Mouse (Mus musculus) urinary bladder, adult 2 months (tissue): Measurements from ENCODE around the gene Gpr179. TPM values are rescaled to one million over a fixed set of nuclear protein-coding genes. Genes with fewer than 3 reads are reported as not detected.
A peak's percentile ranks its signal among the peaks of the same experiment; 100 is the strongest.
"Not testable (repeated sequence)": the region's sequence is repeated elsewhere in the genome, so short reads cannot be mapped to it uniquely, and the experiment has no call there.

ENCODE experiments used
- DNase-seq: peaks from one replicate; pipeline ENCODE4 v3.0.0; 2022; ENCODE audit warnings: low spot score
- polyA plus RNA-seq: library from polyadenylated mRNA; depleted of rRNA; stranded (reverse); fragments of >200 nt; gene quantifications from 2 replicates; pipeline ENCODE4 v1.2.3, GENCODE M21; 2012

Gene Gpr179
- polyA plus RNA-seq, 1 experiment = 0.11 TPM

GRCm38 (mm10) chr11:97321197-97321596, 30.7 kb downstream of the Gpr179 start:
- no peak for DNase-seq

DNA sequence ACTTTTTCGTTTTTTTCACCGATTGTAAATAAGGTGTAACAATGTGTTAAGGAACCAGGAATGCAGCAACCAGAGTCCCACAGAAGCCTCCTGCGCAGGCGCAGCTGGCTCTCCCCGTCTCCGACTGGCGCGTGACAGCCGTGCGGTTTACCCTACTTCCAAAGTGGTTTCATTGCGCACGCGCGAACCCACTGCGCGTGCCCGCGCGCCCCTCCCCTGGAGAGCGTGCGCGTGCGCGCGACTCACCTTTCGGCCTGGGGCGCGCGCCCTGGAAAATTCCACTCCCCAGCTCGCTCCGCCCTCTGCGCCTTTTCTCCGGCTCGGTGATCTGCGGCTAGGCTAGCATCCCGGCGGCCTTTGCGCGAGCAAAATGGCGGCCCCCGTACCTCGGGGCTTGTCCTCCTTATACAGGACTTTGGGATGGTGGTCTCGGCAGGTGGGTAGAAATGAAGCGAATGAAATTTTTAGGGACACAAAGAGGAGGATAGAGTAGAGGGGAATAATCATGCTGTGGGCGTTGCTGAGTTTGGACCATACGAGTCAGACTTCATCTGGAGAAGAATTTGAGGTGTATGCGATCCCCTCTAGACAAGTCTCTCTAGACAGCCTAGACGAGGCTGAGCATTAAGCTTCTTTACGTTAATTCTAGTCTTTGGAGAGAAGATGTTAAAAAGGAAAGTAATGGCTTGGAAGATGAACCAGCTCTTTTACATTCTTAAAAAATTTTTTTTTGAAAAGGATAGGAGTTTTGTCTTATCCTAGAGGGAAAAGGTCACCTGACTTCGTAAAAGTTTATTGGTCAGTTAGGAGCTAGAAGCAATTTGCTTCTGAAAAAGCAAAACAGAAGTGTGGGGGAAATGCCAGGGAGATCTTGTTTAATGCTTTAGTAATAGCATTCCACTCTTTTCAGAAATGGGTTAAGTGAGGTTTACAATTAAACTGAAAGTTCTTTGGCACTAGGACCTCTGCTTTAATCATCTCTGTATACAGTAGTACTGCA, 36.1 kb downstream of the Gpr179 start, which contains the start of gene Mrpl45:
TSS of gene Mrpl45 (plus strand) at position 213 of the 1,000 bp plus-strand sequence.
- DNase-seq = peak; percentile 97

DNA sequence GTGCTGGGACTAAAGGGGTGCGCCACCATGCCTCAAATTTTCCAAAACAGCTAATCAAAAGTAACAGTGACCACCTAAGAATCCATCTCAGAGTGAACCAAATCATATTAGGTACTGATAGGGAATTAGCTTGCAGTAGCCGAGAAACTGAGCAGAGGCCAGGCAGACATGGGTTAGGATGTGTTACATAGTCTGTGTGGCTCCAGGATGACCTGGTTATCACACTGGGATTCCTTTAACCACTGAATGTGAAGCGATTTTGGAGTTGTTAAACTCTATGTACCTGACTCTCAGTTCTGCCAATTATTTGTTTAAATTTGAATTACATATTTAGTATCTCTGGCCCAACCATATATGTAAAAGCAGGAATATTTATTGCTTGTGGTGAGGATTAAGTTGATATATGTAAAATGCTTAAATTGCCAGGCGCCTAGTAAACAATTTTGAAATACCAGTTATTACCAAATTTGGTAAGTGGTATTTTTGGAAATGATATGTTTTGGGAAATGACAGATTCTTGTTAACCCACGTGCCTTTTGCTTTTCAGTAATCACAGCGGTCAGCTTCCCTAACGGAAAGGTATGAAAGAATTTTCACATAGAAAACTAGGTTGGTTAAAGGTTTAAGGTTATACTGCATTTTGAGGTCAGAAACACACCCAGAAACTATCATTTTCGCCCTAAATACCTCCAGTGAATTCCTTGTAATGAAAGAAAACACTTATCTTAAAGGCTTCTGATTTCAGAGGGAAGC, 37.0 kb downstream of the Gpr179 start:
- DNase-seq = no peak

- no peak for DNase-seq
Measured at GRCm38 (mm10) chr11:97314110-97314509, 37.8 kb downstream of the Gpr179 start.

DNA sequence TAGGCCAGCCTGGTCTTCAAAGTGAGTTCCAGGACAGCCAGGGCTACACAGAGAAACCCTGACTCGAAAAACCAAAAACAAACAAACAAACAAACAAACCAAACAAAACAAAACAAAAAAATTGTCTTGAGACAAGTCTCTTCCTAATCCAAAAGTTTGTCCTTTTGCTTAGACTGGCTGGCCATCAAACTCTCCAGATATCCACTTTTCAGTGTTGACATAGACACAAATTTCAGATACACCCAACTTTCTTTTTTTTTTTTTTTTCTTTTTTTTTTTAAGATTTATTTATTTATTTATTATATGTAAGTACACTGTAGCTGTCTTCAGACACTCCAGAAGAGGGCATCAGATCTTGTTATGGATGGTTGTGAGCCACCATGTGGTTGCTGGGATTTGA, 39.0 kb downstream of the Gpr179 start:
- not testable (repeated sequence) for DNase-seq

- no peak for DNase-seq
Measured at GRCm38 (mm10) chr11:97310895-97311631, 40.8 kb downstream of the Gpr179 start.

- DNase-seq = peak; percentile 45
Measured at GRCm38 (mm10) chr11:97309911-97310571, 41.8 kb downstream of the Gpr179 start.

DNA sequence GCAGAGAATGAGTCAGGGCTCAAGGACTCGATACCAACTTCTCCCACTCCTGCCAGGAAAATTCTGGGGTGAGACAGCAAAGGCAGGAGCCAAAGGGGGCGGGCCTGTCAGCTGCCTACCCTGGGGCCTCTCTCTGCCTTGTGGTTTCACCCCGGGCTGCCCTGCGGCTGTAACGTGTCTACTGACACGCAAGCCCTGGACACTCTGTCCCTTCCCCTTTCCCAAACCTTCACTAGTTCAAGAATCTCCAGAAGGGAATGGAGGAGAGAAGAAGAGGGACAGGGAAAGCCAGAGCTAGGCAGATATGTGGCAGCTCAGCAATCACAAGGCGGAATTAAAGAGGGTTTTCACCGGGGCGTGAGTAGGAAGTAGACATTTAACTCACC, 42.4 kb downstream of the Gpr179 start:
- peak; percentile 63 for DNase-seq

GRCm38 (mm10) chr11:97308806-97309450, 42.9 kb downstream of the Gpr179 start:
- DNase-seq = no peak

GRCm38 (mm10) chr11:97307294-97308069, 44.4 kb downstream of the Gpr179 start:
- no peak for DNase-seq

DNA sequence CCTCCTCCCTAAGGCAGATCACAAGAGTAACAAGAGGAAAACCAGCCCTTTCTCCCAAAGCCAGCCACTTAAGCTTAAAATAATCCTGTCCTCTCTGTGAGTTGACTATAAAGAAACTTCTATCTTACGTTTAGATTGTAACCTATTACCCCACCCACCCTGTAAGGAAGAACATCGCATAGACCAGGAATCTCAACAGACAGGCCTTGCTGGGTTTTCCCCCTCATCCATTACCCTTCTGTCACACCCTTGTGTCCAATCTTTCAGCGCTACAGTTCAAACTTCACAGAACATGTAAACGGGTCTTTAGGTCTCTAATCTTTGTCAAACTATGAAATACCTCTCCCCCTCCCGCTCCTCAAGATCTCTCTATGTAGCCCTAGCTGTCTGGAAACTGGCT, 47.2 kb downstream of the Gpr179 start:
- DNase-seq = no peak

- no peak for DNase-seq
Measured at GRCm38 (mm10) chr11:97302231-97302781, 49.6 kb downstream of the Gpr179 start.

GRCm38 (mm10) chr11:97301406-97301805, 50.5 kb downstream of the Gpr179 start:
- no peak for DNase-seq

DNA sequence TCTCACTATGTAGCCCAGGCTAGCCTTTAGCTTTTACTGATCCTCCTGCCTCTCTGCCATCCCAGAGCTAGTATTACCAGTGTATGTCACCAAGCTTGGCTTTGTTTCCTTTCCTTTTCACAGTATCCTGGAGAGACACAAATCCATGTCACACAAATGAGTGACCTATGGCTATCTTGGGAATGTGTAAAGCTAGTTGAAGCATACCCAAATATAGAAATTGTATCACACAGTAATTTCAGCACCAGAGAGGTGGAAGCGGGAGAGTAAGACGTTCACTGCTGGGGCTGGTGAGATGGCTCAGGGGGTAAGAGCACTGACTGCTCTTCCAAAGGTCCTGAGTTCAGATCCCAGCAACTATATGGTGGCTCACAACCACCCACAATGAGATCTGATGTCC, 51.9 kb downstream of the Gpr179 start:
- DNase-seq = no peak

GRCm38 (mm10) chr11:97296542-97296941, 55.3 kb downstream of the Gpr179 start:
- no peak for DNase-seq

DNA sequence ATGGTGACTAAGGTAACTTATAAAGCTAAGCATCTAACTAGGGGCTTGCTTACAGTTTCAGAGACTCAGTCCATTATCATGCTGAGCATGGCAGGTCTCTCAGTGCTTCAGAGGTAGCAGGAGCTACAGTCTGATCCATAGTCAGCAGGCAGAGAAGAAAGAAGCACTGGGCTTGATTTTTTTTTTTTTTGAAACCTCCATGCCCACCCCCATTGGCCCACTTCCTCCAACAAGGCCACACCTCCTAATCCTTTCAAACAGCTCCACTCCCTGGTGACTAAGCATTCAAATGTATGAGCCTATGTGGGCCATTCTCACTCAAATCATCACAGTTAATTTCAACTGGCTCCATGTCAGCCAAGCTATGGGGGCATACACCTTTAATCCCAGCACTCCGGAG, 59.1 kb downstream of the Gpr179 start:
- DNase-seq = no peak

DNA sequence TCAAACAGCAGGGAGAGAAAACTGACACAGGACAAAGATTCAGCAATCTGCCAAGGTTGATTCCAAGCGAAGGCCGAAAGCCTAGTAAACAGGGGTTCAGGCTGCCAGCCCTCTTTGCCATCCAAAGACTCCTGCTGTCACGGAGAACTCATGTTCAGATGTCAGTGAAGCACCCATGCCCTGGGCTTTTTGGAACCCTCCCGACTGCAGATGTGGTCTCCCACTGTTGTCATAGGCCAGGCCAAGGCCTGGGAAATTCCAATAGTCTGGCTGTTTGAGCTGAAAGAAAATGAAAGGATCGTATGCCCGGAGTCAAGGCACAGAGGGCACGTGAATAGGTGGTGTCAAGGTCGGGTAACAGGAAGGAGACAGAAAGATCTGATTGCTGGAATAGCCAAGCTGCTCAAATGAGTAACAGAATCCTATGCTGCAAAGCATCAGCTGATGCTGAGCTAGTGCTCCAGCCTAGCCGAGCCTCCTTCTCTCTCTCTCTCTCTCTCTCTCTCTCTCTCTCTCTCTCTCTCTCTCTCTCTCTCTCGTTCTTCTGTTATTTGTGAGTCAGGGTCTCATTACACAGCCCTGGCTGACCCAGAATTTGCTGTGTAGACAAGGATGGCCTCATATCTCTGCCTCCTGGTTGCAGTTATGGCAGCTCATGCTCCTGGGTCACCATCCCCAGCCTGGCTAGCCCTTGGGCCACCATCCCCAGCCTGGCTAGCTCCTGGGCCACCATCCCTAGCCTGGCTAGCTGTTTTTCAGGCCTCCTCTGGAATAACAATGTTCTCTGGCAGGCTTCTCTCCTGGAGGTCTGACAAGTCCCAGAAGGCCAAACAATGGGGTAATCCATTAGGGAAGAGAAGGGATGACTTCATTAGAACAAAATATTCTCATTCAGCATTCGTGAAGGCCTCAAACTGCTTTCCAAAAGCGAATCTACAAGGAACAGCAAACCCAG, 62.3 kb downstream of the Gpr179 start:
- DNase-seq = no peak

DNA sequence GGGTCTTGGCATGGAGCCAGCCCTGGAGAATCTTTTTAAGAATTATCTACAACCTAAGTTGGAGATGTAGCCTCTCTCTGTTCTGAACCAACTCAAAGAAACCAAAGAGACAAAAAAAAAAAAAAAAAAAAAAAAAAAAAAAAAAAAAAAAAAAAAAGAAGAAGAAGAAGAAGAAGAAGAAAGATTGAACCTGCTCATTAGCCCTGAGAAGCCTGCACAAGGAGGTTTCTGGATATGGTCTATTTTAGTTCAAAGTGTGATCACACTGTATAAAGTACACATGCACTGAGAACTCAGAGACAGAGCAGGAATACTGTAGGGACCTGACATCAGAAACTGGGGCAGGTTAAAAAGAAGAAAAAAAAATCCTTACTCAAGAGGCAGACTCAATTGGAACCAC, 64.2 kb downstream of the Gpr179 start:
- DNase-seq = no peak

DNA sequence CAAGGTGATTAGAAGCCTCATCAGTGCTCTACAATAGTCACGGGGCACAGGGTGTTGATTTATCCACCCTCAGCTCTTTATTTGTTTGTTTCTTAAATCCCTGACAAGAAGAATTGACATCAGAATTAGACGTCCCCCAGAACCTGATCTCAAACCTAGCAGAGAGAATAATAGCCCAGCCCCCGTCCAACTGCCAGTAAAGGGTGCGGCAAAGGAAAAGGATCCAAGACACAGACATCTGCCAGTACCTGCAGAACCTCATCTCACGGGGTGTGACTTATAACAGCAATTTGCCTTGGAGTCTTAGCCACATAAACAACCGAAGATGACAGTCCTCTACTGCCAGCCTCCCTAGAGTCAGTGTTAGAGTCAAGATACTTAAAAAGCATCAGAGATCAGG, 64.9 kb downstream of the Gpr179 start:
- DNase-seq = no peak
